Mouse (Mus musculus): ENCODE data around the gene Arhgap32.

DNA sequence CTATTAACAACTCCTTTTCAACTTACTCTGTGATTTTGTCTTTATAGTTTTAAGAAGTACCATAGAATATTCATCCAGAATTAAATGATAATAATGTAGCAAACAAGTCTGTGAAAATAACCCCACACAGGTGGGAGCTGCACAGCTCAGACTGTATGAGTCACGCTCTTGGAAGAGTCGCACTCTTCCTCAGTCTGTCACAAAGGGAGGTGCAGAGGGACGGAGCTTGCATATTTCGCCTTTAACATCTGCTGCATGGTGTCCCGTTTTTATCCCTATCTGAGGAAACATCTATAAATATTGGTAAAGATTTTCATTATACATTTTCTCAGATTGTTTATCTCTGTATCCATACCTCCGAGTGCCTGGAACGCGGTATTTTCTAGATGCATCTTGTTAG lies 91.2 kb downstream of the Arhgap32 start:
- no peak for TF ChIP-seq POLR2A (IDR thresholded peaks at IDR 0.05; ENCODE audit: control insufficient read depth, extremely low read depth, insufficient read depth, low read length, poor library complexity)
- TF ChIP-seq CTCF (IDR thresholded peaks at IDR 0.05; ENCODE audit: borderline replicate concordance, control insufficient read depth, extremely low read depth, insufficient read depth, low read length, poor library complexity) = no peak
